Mouse (Mus musculus): Measurements from ENCODE around the gene Dcun1d3. TPM values are rescaled to one million over a fixed set of nuclear protein-coding genes. Genes with fewer than 3 reads are reported as not detected.

Gene Dcun1d3
- polyA plus RNA-seq, 1 experiment from 2014 or later, result 12.2 TPM

DNA sequence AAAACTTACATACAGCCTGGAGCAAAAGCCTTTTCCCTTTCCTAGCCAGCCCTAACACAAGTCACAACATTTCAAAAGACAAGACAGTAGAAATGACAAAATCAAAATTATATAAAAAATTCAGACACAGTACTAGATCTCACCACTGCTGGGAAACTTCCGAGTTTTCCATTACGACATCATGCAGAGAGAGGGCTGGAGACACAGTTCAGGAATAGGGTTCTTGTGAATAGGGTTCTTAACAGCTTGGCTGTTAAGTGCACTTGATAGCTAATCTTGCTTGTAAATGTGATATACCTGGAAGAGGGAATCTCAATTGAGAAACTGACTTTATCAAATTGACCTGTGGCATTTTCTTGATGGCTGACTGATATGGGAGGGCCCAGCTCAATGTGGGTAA, 14.9 kb downstream of the Dcun1d3 start:
- H3K9ac ChIP-seq (replicated peaks; ENCODE audit: low read length), result no peak overlapping the region
- 95% methylated on average over 2 of the region's 2 CpGs for WGBS
- H3K27ac ChIP-seq (replicated peaks; ENCODE audit: low read depth, low read length), result no peak overlapping the region
- H3K9me3 ChIP-seq (ENCODE audit: control insufficient read depth, low read length), result no peaks in the 10 kb centered on the region
- no peaks in the 10 kb centered on the region for H3K4me1 ChIP-seq (ENCODE audit: control insufficient read depth, insufficient read depth, low read length)
- ATAC-seq (ENCODE audit: low FRiP score, low TSS enrichment), result no peak
- no peaks in the 10 kb centered on the region for H3K27me3 ChIP-seq (ENCODE audit: control insufficient read depth, insufficient read depth, low read length)
- H3K4me2 ChIP-seq (ENCODE audit: low read length), result no peak overlapping the region
- 0 out of 2 replicates have a peak, but pooled peaks cover 3% of the 10 kb centered on the region for H3K36me3 ChIP-seq (ENCODE audit: control insufficient read depth, insufficient read depth, low read length)
- H3K4me3 ChIP-seq (replicated peaks; ENCODE audit: low read depth, low read length), result no peak overlapping the region
- DNase-seq, result no peak

GRCm38 (mm10) chr7:119880345-119880744, 15.8 kb downstream of the Dcun1d3 start:
- Histone ChIP-seq H3K36me3 (ENCODE audit: control insufficient read depth, insufficient read depth, low read length) (0 out of 2 replicates have a peak, but pooled peaks cover 3% of the 10 kb centered on the region), H3K9me3 (ENCODE audit: control insufficient read depth, low read length) (no peaks in the 10 kb centered on the region), H3K4me2 (ENCODE audit: low read length) (no peak overlapping the region), H3K9ac (replicated peaks; ENCODE audit: low read length) (no peak overlapping the region), H3K4me1 (ENCODE audit: control insufficient read depth, insufficient read depth, low read length) (no peaks in the 10 kb centered on the region), H3K27me3 (ENCODE audit: control insufficient read depth, insufficient read depth, low read length) (no peaks in the 10 kb centered on the region), H3K4me3 (replicated peaks; ENCODE audit: low read depth, low read length) (no peak overlapping the region), H3K27ac (replicated peaks; ENCODE audit: low read depth, low read length) (no peak overlapping the region)
- ATAC-seq (ENCODE audit: low FRiP score, low TSS enrichment), result no peak
- no peak for DNase-seq
- WGBS, result 93% methylated on average over 5 of the region's 5 CpGs

DNA sequence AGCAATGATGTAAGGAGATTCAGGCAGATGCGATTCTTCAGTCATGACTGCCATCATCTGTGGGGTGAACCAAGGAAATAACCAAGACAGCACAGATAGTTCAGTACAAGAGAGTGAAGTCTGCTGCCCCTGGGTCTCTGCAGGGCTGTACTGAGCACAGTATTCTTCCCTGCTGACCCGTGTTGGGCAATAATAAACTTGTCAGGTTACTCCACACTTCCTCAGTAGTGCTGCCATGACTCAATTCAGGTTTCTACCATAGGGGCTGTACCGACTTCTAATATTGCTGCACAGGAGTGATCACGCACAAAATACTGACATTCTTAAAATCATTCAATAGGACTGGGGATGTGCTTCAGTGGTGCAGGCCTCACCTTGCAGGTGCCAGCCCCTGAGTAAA, 16.9 kb downstream of the Dcun1d3 start:
- no peak overlapping the region for H3K4me3 ChIP-seq (replicated peaks; ENCODE audit: low read depth, low read length)
- H3K4me2 ChIP-seq (ENCODE audit: low read length), result no peak overlapping the region
- no peaks in the 10 kb centered on the region for H3K9me3 ChIP-seq (ENCODE audit: control insufficient read depth, low read length)
- H3K27me3 ChIP-seq (ENCODE audit: control insufficient read depth, insufficient read depth, low read length), result no peaks in the 10 kb centered on the region
- no peak for ATAC-seq (ENCODE audit: low FRiP score, low TSS enrichment)
- H3K4me1 ChIP-seq (ENCODE audit: control insufficient read depth, insufficient read depth, low read length), result no peaks in the 10 kb centered on the region
- H3K27ac ChIP-seq (replicated peaks; ENCODE audit: low read depth, low read length), result no peak overlapping the region
- no peak for DNase-seq
- H3K9ac ChIP-seq (replicated peaks; ENCODE audit: low read length), result no peak overlapping the region
- WGBS, result 95% methylated on average over 4 of the region's 4 CpGs
- 0 out of 2 replicates have a peak, but pooled peaks cover 3% of the 10 kb centered on the region for H3K36me3 ChIP-seq (ENCODE audit: control insufficient read depth, insufficient read depth, low read length)

DNA sequence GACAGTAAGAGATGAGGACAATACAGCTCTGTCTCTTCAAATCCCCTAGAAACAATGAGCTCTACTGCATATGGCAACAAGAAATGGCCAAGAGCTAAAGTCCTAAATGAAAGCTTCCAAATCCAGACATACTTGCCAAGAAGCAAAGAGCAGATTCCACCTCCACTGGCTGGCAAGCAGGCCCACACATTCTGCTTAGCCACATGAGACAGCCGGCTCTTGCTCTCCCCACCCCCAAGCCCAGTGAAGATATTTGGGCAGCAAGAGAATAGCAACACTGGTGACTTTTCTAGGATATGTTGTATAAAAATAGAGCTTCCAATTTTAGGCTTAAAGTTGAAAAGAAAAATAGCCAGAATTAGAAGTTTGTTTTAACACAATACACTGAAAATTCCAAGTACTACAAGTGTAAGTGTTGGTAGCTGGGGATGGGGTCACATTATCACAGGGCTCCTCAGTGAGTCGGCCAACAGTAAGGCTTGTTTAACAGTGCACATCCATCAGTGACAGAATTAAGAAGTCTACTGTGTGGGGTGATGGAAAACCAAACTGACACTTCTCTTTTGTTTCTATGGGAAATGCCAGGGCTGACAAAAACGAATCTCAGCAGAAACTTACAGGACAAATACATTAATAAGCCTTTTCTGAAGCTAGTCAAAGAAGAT, 20.2 kb downstream of the Dcun1d3 start:
- no peak overlapping the region for H3K4me2 ChIP-seq (ENCODE audit: low read length)
- no peaks in the 10 kb centered on the region for H3K9me3 ChIP-seq (ENCODE audit: control insufficient read depth, low read length)
- WGBS, result 50% methylated on average over 3 of the region's 3 CpGs
- no peak overlapping the region for H3K9ac ChIP-seq (replicated peaks; ENCODE audit: low read length)
- H3K4me3 ChIP-seq (replicated peaks; ENCODE audit: low read depth, low read length), result no peak overlapping the region
- DNase-seq (no peak), ATAC-seq (ENCODE audit: low FRiP score, low TSS enrichment) (no peak)
- no peaks in the 10 kb centered on the region for H3K27me3 ChIP-seq (ENCODE audit: control insufficient read depth, insufficient read depth, low read length)
- peaks cover 4% of the 10 kb centered on the region; the same call in 1 of the 2 replicates for H3K4me1 ChIP-seq (ENCODE audit: control insufficient read depth, insufficient read depth, low read length)
- H3K27ac ChIP-seq (replicated peaks; ENCODE audit: low read depth, low read length), result no peak overlapping the region
- 0 out of 2 replicates have a peak, but pooled peaks cover 3% of the 10 kb centered on the region for H3K36me3 ChIP-seq (ENCODE audit: control insufficient read depth, insufficient read depth, low read length)

DNA sequence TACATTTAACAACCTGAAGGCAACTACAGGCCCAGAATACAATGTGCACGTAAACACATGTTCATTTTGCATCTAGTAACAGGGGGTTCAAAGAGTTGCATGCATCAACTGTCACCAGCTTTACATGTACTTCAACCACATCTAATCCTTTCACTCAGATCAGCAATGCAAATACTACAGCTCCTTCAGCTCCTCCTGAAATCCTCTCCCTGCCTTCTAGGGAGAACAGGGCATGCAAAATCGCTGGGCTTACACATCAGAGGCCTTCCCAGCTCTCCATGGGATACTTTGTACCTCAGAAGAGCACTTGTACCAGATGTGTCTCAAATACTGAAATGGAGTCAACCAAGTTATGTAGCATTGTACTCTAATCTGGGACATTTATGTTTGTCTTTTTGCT, 23.0 kb downstream of the Dcun1d3 start:
- 7% methylated on average over 2 of the region's 2 CpGs for WGBS
- Histone ChIP-seq H3K36me3 (ENCODE audit: control insufficient read depth, insufficient read depth, low read length) (0 out of 2 replicates have a peak, but pooled peaks cover 3% of the 10 kb centered on the region), H3K9me3 (ENCODE audit: control insufficient read depth, low read length) (no peaks in the 10 kb centered on the region), H3K27me3 (ENCODE audit: control insufficient read depth, insufficient read depth, low read length) (no peaks in the 10 kb centered on the region), H3K9ac (replicated peaks; ENCODE audit: low read length) (no peak overlapping the region), H3K4me2 (ENCODE audit: low read length) (no peak overlapping the region), H3K4me1 (ENCODE audit: control insufficient read depth, insufficient read depth, low read length) (peaks cover 4% of the 10 kb centered on the region; the same call in 1 of the 2 replicates), H3K4me3 (replicated peaks; ENCODE audit: low read depth, low read length) (no peak overlapping the region), H3K27ac (replicated peaks; ENCODE audit: low read depth, low read length) (no peak overlapping the region)
- DNase-seq (peak; percentile 31), ATAC-seq (ENCODE audit: low FRiP score, low TSS enrichment) (no peak)

GRCm38 (mm10) chr7:119872204-119872603, 23.9 kb downstream of the Dcun1d3 start:
- no peak for ATAC-seq (ENCODE audit: low FRiP score, low TSS enrichment)
- H3K4me3 ChIP-seq (replicated peaks; ENCODE audit: low read depth, low read length), result no peak overlapping the region
- no peak overlapping the region for H3K27ac ChIP-seq (replicated peaks; ENCODE audit: low read depth, low read length)
- H3K36me3 ChIP-seq (ENCODE audit: control insufficient read depth, insufficient read depth, low read length), result no peaks in the 10 kb centered on the region
- no peak for DNase-seq
- H3K9me3 ChIP-seq (ENCODE audit: control insufficient read depth, low read length), result no peaks in the 10 kb centered on the region
- no peak overlapping the region for H3K4me2 ChIP-seq (ENCODE audit: low read length)
- no peaks in the 10 kb centered on the region for H3K27me3 ChIP-seq (ENCODE audit: control insufficient read depth, insufficient read depth, low read length)
- WGBS, result 69% methylated on average over 4 of the region's 4 CpGs
- no peak overlapping the region for H3K9ac ChIP-seq (replicated peaks; ENCODE audit: low read length)
- peaks cover 4% of the 10 kb centered on the region; the same call in 1 of the 2 replicates for H3K4me1 ChIP-seq (ENCODE audit: control insufficient read depth, insufficient read depth, low read length)

GRCm38 (mm10) chr7:119866136-119866535, 30.0 kb downstream of the Dcun1d3 start:
- 73% methylated on average over 1 of the region's 1 CpGs for WGBS
- peaks cover 11% of the 10 kb centered on the region for H3K4me1 ChIP-seq (ENCODE audit: control insufficient read depth, insufficient read depth, low read length)
- H3K4me2 ChIP-seq (ENCODE audit: low read length), result no peak overlapping the region
- no peak overlapping the region for H3K27ac ChIP-seq (replicated peaks; ENCODE audit: low read depth, low read length)
- no peak overlapping the region for H3K4me3 ChIP-seq (replicated peaks; ENCODE audit: low read depth, low read length)
- peaks cover 3% of the 10 kb centered on the region; the same call in 1 of the 2 replicates for H3K36me3 ChIP-seq (ENCODE audit: control insufficient read depth, insufficient read depth, low read length)
- no peak for DNase-seq
- H3K27me3 ChIP-seq (ENCODE audit: control insufficient read depth, insufficient read depth, low read length), result no peaks in the 10 kb centered on the region
- H3K9me3 ChIP-seq (ENCODE audit: control insufficient read depth, low read length), result no peaks in the 10 kb centered on the region
- no peak overlapping the region for H3K9ac ChIP-seq (replicated peaks; ENCODE audit: low read length)
- no peak for ATAC-seq (ENCODE audit: low FRiP score, low TSS enrichment)

GRCm38 (mm10) chr7:119864500-119864899, 31.6 kb downstream of the Dcun1d3 start:
- no peak overlapping the region for H3K27ac ChIP-seq (replicated peaks; ENCODE audit: low read depth, low read length)
- DNase-seq, result no peak
- 93% methylated on average over 5 of the region's 5 CpGs for WGBS
- H3K9ac ChIP-seq (replicated peaks; ENCODE audit: low read length), result no peak overlapping the region
- no peaks in the 10 kb centered on the region for H3K9me3 ChIP-seq (ENCODE audit: control insufficient read depth, low read length)
- peaks cover 5% of the 10 kb centered on the region for H3K36me3 ChIP-seq (ENCODE audit: control insufficient read depth, insufficient read depth, low read length)
- peaks cover 19% of the 10 kb centered on the region for H3K4me1 ChIP-seq (ENCODE audit: control insufficient read depth, insufficient read depth, low read length)
- H3K4me2 ChIP-seq (ENCODE audit: low read length), result no peak overlapping the region
- no peaks in the 10 kb centered on the region for H3K27me3 ChIP-seq (ENCODE audit: control insufficient read depth, insufficient read depth, low read length)
- H3K4me3 ChIP-seq (replicated peaks; ENCODE audit: low read depth, low read length), result no peak overlapping the region
- ATAC-seq (ENCODE audit: low FRiP score, low TSS enrichment), result no peak

GRCm38 (mm10) chr7:119862167-119862566, 33.9 kb downstream of the Dcun1d3 start:
- Histone ChIP-seq H3K9ac (replicated peaks; ENCODE audit: low read length) (0 out of 2 replicates have a peak overlapping the region, but pooled peaks have one; percentile 39), H3K36me3 (ENCODE audit: control insufficient read depth, insufficient read depth, low read length) (peaks cover 23% of the 10 kb centered on the region), H3K27ac (replicated peaks; ENCODE audit: low read depth, low read length) (peak overlapping the region; percentile 70), H3K4me2 (ENCODE audit: low read length) (no peak overlapping the region), H3K9me3 (ENCODE audit: control insufficient read depth, low read length) (no peaks in the 10 kb centered on the region), H3K4me3 (replicated peaks; ENCODE audit: low read depth, low read length) (no peak overlapping the region), H3K4me1 (ENCODE audit: control insufficient read depth, insufficient read depth, low read length) (peaks cover 19% of the 10 kb centered on the region), H3K27me3 (ENCODE audit: control insufficient read depth, insufficient read depth, low read length) (no peaks in the 10 kb centered on the region)
- 34% methylated on average over 1 of the region's 1 CpGs for WGBS
- DNase-seq (no peak), ATAC-seq (ENCODE audit: low FRiP score, low TSS enrichment) (0 out of 2 replicates have a peak, but pooled peaks have one; percentile 16)
